In the genomic region with DNA sequence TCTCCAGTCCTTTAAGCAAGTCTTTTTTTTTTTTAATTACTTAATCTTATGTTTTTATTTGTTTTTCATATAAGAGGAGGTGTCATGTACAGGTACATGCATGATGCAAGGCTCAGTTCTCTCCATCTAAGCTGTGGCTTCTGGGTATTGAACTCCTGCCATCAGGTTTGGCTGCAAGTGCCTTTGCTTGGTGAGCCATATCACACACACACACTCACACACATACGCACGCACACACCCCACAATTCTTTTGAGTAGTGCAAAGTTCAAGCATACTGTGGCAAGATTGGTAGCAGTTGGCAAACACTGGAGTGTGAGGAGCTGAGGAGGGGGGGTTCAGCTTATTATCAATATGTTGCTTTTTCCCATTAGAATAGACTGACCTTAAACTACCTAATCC, we compare ENCODE assay signal across 18 mouse cellular contexts. TPM values are rescaled to one million over a fixed set of nuclear protein-coding genes. Genes with fewer than 3 reads are reported as not detected.
DNase-seq lines count a peak whose midpoint lies in the region; ATAC-seq and TF ChIP-seq lines count a peak whose summit lies in the region.
"Had no signal": no experiment of that assay in that cellular context is flagged by ENCODE, and none has a peak within 500 bp of the region (broad histone marks: within the 10 kb centered on the region; RNA-seq: fewer than 3 reads in every experiment).

No protein-coding gene starts in this region.

- H3K36me3 ChIP-seq in small intestine, adult 2 months (ENCODE audit: control insufficient read depth, insufficient read depth, low read length): peaks cover 12% of the 10 kb centered on the region; the same call in 1 of the 2 replicates
- H3K36me3 ChIP-seq in heart, embryonic 11.5 days (ENCODE audit: control insufficient read depth, insufficient read depth, low read length): no peaks in the 10 kb centered on the region
- H3K36me3 ChIP-seq: hindbrain, embryonic 15.5 days; midbrain, embryonic 15.5 days had no signal

- TF ChIP-seq POLR2A in small intestine, adult 2 months (IDR thresholded peaks at IDR 0.05; ENCODE audit: low read depth, low read length): no peak

- no peak overlapping the region for H3K4me2 ChIP-seq in heart, embryonic 11.5 days
- H3K4me2 ChIP-seq: hindbrain, embryonic 15.5 days; midbrain, embryonic 15.5 days had no signal

- peak; percentile 50 for DNase-seq in kidney, adult 11 months
- no peak for DNase-seq in kidney, postnatal 14 days
- peak; percentile 43 for DNase-seq in CD4-positive helper T cell, adult 2 months (ENCODE audit: low read depth, low spot score)
- DNase-seq in gonadal fat pad, adult 2 months (ENCODE audit: low read depth): peak; percentile 84
- DNase-seq in cerebellum, adult 11 months: no peak
- DNase-seq: cerebellum, adult 9-10 months; embryo, embryonic 11 days; forebrain, postnatal 0 days; gastrocnemius, postnatal 10 days; lung, adult 18-20 months; right cerebral cortex, postnatal 14 days; thymus, postnatal 14 days had no signal

- H3K9ac ChIP-seq in heart, embryonic 11.5 days (ENCODE audit: low read depth, low read length): no peak overlapping the region
- H3K9ac ChIP-seq: forebrain, postnatal 0 days; hindbrain, embryonic 15.5 days; midbrain, embryonic 15.5 days had no signal

- peaks cover 25% of the 10 kb centered on the region for H3K4me1 ChIP-seq in small intestine, adult 2 months (ENCODE audit: control insufficient read depth, insufficient read depth, insufficient read length, low read length)
- H3K4me1 ChIP-seq in heart, embryonic 11.5 days (ENCODE audit: control insufficient read depth, insufficient read depth, low read length): peaks cover 38% of the 10 kb centered on the region

- no peaks in the 10 kb centered on the region for H3K9me3 ChIP-seq in heart, embryonic 11.5 days (replicated peaks; ENCODE audit: control insufficient read depth, low read length)
- H3K9me3 ChIP-seq: hindbrain, embryonic 15.5 days; midbrain, embryonic 15.5 days had no signal

- ATAC-seq in heart, embryonic 11.5 days (replicated peaks; ENCODE audit: insufficient number of reproducible peaks, low FRiP score, low TSS enrichment): no peak
- ATAC-seq: forebrain, postnatal 0 days; midbrain, embryonic 15.5 days; Patski had no signal

- WGBS in small intestine, adult 2 months: 26% methylated on average over 2 of the region's 2 CpGs
- WGBS in heart, embryonic 11.5 days (ENCODE audit: insufficient replicate concordance): 86% methylated on average over 2 of the region's 2 CpGs

- H3K27ac ChIP-seq in small intestine, adult 2 months (ENCODE audit: insufficient read depth, low read depth, low read length): peak overlapping the region; percentile 43
- H3K27ac ChIP-seq in heart, embryonic 11.5 days (ENCODE audit: low read depth, low read length): no peak overlapping the region
- H3K27ac ChIP-seq: hindbrain, embryonic 15.5 days; midbrain, embryonic 15.5 days had no signal

- TF ChIP-seq CTCF in small intestine, adult 2 months (IDR thresholded peaks at IDR 0.05; ENCODE audit: extremely low read depth, insufficient read length, insufficient replicate concordance, low read depth, low read length): no peak

- no peak overlapping the region for H3K4me3 ChIP-seq in small intestine, adult 2 months (ENCODE audit: low read depth, low read length)
- no peak overlapping the region for H3K4me3 ChIP-seq in heart, embryonic 11.5 days (ENCODE audit: low read depth, low read length)
- H3K4me3 ChIP-seq: erythroblast, embryonic 14.5 days; hindbrain, embryonic 15.5 days; midbrain, embryonic 15.5 days had no signal

- no peaks in the 10 kb centered on the region for H3K27me3 ChIP-seq in small intestine, adult 2 months (ENCODE audit: control insufficient read depth, insufficient read depth, low read length)
- H3K27me3 ChIP-seq in heart, embryonic 11.5 days (ENCODE audit: control insufficient read depth, insufficient read depth, low read length): no peaks in the 10 kb centered on the region
- H3K27me3 ChIP-seq: hindbrain, embryonic 15.5 days; Patski had no signal

RNA-seq across cellular contexts. Expression of a gene that starts 2.9 kb away (rescaled TPM):
- 78.7 and 137 TPM in 2 replicates for polyA plus RNA-seq in gonadal fat pad, adult 2 months (2012; rRNA removed)
- polyA plus RNA-seq in small intestine, adult 2 months (2012; rRNA removed): 585 and 916 TPM in 2 replicates
- polyA plus RNA-seq in heart, embryonic 11.5 days (2014; fragmentation: Nextera tagmentation; extraction: Ambion mirVana): 95.3 and 98.1 TPM in 2 replicates

RNA-seq across cellular contexts. Expression of a gene that starts 20.8 kb away (rescaled TPM):
- polyA plus RNA-seq in gonadal fat pad, adult 2 months (2012; rRNA removed): 3.8 and 6.0 TPM in 2 replicates
- polyA plus RNA-seq in small intestine, adult 2 months (2012; rRNA removed): 0.50 and 1.7 TPM in 2 replicates
- 22.4 and 22.5 TPM in 2 replicates for polyA plus RNA-seq in heart, embryonic 11.5 days (2014; fragmentation: Nextera tagmentation; extraction: Ambion mirVana)
- polyA plus RNA-seq: erythroblast, embryonic 14.5 days had no signal

RNA-seq across cellular contexts. Expression of a gene that starts 46.4 kb away (rescaled TPM):
- 7.6 and 9.0 TPM in 2 replicates for polyA plus RNA-seq in gonadal fat pad, adult 2 months (2012; rRNA removed)
- 1.3 and 1.7 TPM in 2 replicates for polyA plus RNA-seq in small intestine, adult 2 months (2012; rRNA removed)
- polyA plus RNA-seq in heart, embryonic 11.5 days (2014; fragmentation: Nextera tagmentation; extraction: Ambion mirVana): 22.2 and 29.2 TPM in 2 replicates

Comparison
In these comparisons a context has a peak if more than half of its experiments do, and no peak if none do; other contexts are left out.
1. DNase-seq: peak in kidney, adult 11 months (single experiment), CD4-positive helper T cell, adult 2 months (single experiment) and gonadal fat pad, adult 2 months (single experiment); none in kidney, postnatal 14 days (single experiment) and cerebellum, adult 11 months (single experiment).